8 mouse cellular contexts compared by ENCODE assay signal in the genomic region with DNA sequence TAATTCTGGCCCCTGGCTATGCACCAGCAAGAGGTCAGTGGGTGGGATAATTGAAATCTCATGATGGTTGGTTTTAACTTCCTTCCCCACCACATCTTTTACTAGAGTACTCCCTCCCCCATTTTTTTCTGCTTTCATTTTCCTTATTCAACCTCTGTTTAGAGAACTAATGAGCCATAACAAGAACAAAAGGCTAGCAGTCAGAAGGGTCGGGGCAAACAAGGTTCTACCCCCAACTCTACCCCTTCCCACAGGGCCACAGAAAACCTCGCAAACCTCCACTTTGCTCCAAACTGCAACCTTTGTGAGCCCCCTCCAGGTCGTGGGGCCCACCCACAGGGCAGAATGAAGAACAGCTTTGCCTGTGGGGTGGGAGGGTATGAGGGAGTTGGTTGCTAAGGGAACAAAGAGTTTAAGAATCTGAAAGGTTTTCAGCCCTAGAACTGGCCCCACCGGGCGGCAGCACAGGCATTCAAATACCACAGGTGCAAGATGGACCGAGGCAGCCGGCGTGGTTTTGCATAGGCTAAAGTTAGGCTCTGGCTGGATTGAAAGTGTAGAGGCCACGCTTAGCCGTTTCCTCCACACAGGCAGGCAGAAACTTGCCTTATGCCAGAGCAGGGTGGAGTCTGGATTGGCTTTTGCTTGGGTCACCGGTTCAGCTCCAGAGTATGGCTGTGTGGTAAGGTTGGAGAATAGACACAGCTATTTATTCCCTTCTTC.
DNase-seq lines count a peak whose midpoint lies in the region; ATAC-seq and TF ChIP-seq lines count a peak whose summit lies in the region.
"Had no signal": no experiment of that assay in that cellular context is flagged by ENCODE, and none has a peak within 500 bp of the region (broad histone marks: within the 10 kb centered on the region; RNA-seq: fewer than 3 reads in every experiment).

No protein-coding gene starts in this region.

- no peak overlapping the region for H3K9ac ChIP-seq in ES-Bruce4 (ENCODE audit: low read depth, poor library complexity, severe bottlenecking)
- H3K9ac ChIP-seq in neural tube, embryonic 11.5 days (ENCODE audit: low read length): no peak overlapping the region

- intact Hi-C loops in gastrocnemius, postnatal 14 days (cut with DNase I; ENCODE audit: low total_unique reads): no loop called here

- peaks cover 4% of the 10 kb centered on the region for H3K4me1 ChIP-seq in ES-Bruce4 (ENCODE audit: control insufficient read depth, insufficient read depth, low read length)
- peaks cover 41% of the 10 kb centered on the region for H3K4me1 ChIP-seq in hindbrain, embryonic 10.5 days (replicated peaks)
- H3K4me1 ChIP-seq in neural tube, embryonic 11.5 days (ENCODE audit: control insufficient read depth, insufficient read depth, low read length): peaks cover 14% of the 10 kb centered on the region
- peaks cover 6% of the 10 kb centered on the region for H3K4me1 ChIP-seq in lung, adult 2 months (ENCODE audit: control insufficient read depth, insufficient read depth, low read length)

- no peak overlapping the region for H3K4me3 ChIP-seq in ES-Bruce4 (ENCODE audit: low read depth, low read length)
- peak overlapping the region; percentile 23; the same call in 1 of the 2 replicates for H3K4me3 ChIP-seq in hindbrain, embryonic 10.5 days
- no peak overlapping the region for H3K4me3 ChIP-seq in neural tube, embryonic 11.5 days (ENCODE audit: low read depth, low read length)
- no peak overlapping the region for H3K4me3 ChIP-seq in lung, adult 2 months (replicated peaks; ENCODE audit: extremely low read depth, low read depth, low read length)
- H3K4me3 ChIP-seq: heart, adult 2 months had no signal

- 10% methylated on average over 11 of the region's 11 CpGs for WGBS in hindbrain, embryonic 10.5 days
- 9% methylated on average over 11 of the region's 11 CpGs for WGBS in neural tube, embryonic 11.5 days
- WGBS in lung, adult 2 months: 48% methylated on average over 11 of the region's 11 CpGs

- H3K9me3 ChIP-seq in ES-Bruce4 (replicated peaks; ENCODE audit: control insufficient read depth, insufficient read depth, low read length, poor library complexity, severe bottlenecking): no peaks in the 10 kb centered on the region
- H3K9me3 ChIP-seq in hindbrain, embryonic 10.5 days: no peaks in the 10 kb centered on the region
- no peaks in the 10 kb centered on the region for H3K9me3 ChIP-seq in neural tube, embryonic 11.5 days (ENCODE audit: control insufficient read depth, low read length)

- H3K27me3 ChIP-seq in ES-Bruce4 (ENCODE audit: control insufficient read depth, insufficient read depth, low read length, poor library complexity, severe bottlenecking): no peaks in the 10 kb centered on the region
- peaks cover 74% of the 10 kb centered on the region for H3K27me3 ChIP-seq in hindbrain, embryonic 10.5 days (ENCODE audit: insufficient read depth, poor library complexity, severe bottlenecking)
- H3K27me3 ChIP-seq in neural tube, embryonic 11.5 days (ENCODE audit: control insufficient read depth, insufficient read depth, low read length): no peaks in the 10 kb centered on the region

- no peak for TF ChIP-seq POLR2A in ES-Bruce4 (IDR thresholded peaks at IDR 0.05; ENCODE audit: insufficient read depth, low read length)
- TF ChIP-seq POLR2A in lung, adult 2 months (IDR thresholded peaks at IDR 0.05; ENCODE audit: borderline replicate concordance, extremely low read depth, low read depth, low read length): no peak

- H3K27ac ChIP-seq in ES-Bruce4 (ENCODE audit: insufficient read depth, low read length): peak overlapping the region; percentile 3; the same call in 1 of the 2 replicates
- H3K27ac ChIP-seq in hindbrain, embryonic 10.5 days: peak overlapping the region; percentile 75
- peak overlapping the region; percentile 34; the same call in 1 of the 2 replicates for H3K27ac ChIP-seq in neural tube, embryonic 11.5 days (ENCODE audit: low read depth, low read length)
- H3K27ac ChIP-seq: heart, adult 2 months had no signal

- TF ChIP-seq CTCF in ES-Bruce4 (IDR thresholded peaks at IDR 0.05; ENCODE audit: low read depth, low read length): no peak
- no peak for TF ChIP-seq CTCF in lung, adult 2 months (IDR thresholded peaks at IDR 0.05; ENCODE audit: insufficient read depth, low read length)

- no peak overlapping the region for H3K4me2 ChIP-seq in neural tube, embryonic 11.5 days (ENCODE audit: low read depth)

- peak; percentile 85 for ATAC-seq in neural tube, embryonic 11.5 days (ENCODE audit: insufficient read depth, low FRiP score, low TSS enrichment)

- TF ChIP-seq EP300 in ES-Bruce4 (IDR thresholded peaks at IDR 0.05; ENCODE audit: insufficient read depth, low read depth, low read length): no peak

- no peaks in the 10 kb centered on the region for H3K36me3 ChIP-seq in ES-Bruce4 (ENCODE audit: control insufficient read depth, insufficient read depth, low read length, poor library complexity, severe bottlenecking)
- H3K36me3 ChIP-seq in hindbrain, embryonic 10.5 days: no peaks in the 10 kb centered on the region
- H3K36me3 ChIP-seq in neural tube, embryonic 11.5 days (ENCODE audit: control insufficient read depth, insufficient read depth, low read length): no peaks in the 10 kb centered on the region

- peak; percentile 37 for DNase-seq in ZHBTc4 (ENCODE audit: low read depth, low spot score)
- peak; percentile 77 for DNase-seq in hindbrain, embryonic 10.5 days (ENCODE audit: low spot score)
- peak; percentile 67 for DNase-seq in neural tube, embryonic 11.5 days (ENCODE audit: low spot score)
- no peak for DNase-seq in gastrocnemius, postnatal 14 days
- DNase-seq in gastrocnemius, postnatal 4 days (ENCODE audit: low spot score in 2 of 2): no peak
- DNase-seq in lung, adult 2 months: no peak

Comparison
In these comparisons a context has a peak if more than half of its experiments do, and no peak if none do; other contexts are left out.
1. H3K27ac ChIP-seq: peak in every context shown above with its lines; median percentile 75 in hindbrain, embryonic 10.5 days; 34 in neural tube, embryonic 11.5 days; 3 in ES-Bruce4.
2. DNase-seq: peak in ZHBTc4 (single experiment), hindbrain, embryonic 10.5 days (single experiment) and neural tube, embryonic 11.5 days (single experiment); none in gastrocnemius, postnatal 14 days (single experiment), gastrocnemius, postnatal 4 days (0 of 2) and lung, adult 2 months (single experiment).